Mouse (Mus musculus) CH12.LX (cell line): ENCODE data around the gene Cpt1b.

Experiments
- BHLHE40 ChIP-seq: IDR thresholded peaks from 2 replicates; pipeline ENCODE4 v1.6.1; 2011; ENCODE audit warnings: mild to moderate bottlenecking, low read depth, low read length, improper control_type of control experiment
- CTCF ChIP-seq, 2 experiments: IDR thresholded peaks in 1 of 2; conservative IDR thresholded peaks in 1 of 2; 2 replicates each; pipeline ENCODE4 v1.5.1; 2011 to 2012; ENCODE audit warnings: low read depth in 2 of 2, low read length in 2 of 2, improper control_type of control experiment in 1 of 2, inconsistent platforms in 1 of 2, mild to moderate bottlenecking in 1 of 2, moderate library complexity in 1 of 2

DNA sequence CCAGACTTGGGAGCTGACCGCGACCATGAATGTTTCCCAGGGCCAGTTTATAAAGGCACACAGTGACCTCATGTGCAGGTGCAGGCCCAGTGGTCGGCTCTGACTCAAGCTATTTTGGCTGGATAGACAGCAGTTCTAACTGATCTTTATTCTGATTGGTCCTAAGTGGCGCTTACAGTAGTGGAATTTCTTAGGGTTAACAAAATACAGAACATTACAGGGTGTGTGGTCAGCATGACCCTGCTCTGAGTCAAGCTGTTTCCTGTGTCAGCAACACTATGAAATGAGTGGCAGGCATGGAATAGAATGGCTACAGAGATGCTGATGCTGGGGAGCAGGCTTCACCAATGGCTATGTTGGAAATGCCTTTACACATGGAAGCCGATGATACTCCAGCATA is 10.2 kb upstream of the Cpt1b start:
- no peak for TF ChIP-seq CTCF (conservative IDR thresholded peaks at IDR 0.05 in 1 of 2, IDR thresholded peaks at IDR 0.05 in 1 of 2; ENCODE audit: low read depth in 2 of 2, low read length in 2 of 2)
- TF ChIP-seq BHLHE40 = no peak
